Mouse (Mus musculus) liver, embryonic 15.5 days (tissue): ENCODE results near the gene Rcan2. TPM values are rescaled to one million over a fixed set of nuclear protein-coding genes. Genes with fewer than 3 reads are reported as not detected.

Experiments
- ATAC-seq: fragments of 200-750 bp; cut with Nextera tagmentation; 2 replicates; pipeline ENCODE4 v1.8.0; 2017; ENCODE audit warnings: moderate number of reproducible peaks, mild to moderate bottlenecking, moderate library complexity; ENCODE audit not compliant: insufficient read depth
- H3K27ac ChIP-seq: fragments of 300-500 bp; sonication (generic); replicated peaks from 2 replicates; pipeline ENCODE4 v1.5.1; 2015; ENCODE audit warnings: mild to moderate bottlenecking, inconsistent platforms
- H3K27me3 ChIP-seq: fragments of 300-500 bp; sonication (generic); 2 replicates; pipeline ENCODE4 v1.6.1; 2015; ENCODE audit warnings: mild to moderate bottlenecking, inconsistent platforms
- H3K36me3 ChIP-seq: fragments of 300-500 bp; sonication (generic); replicated peaks from 2 replicates; pipeline ENCODE4 v1.6.1; 2015; ENCODE audit warnings: moderate library complexity, mild to moderate bottlenecking, inconsistent platforms
- H3K4me1 ChIP-seq: fragments of 300-500 bp; sonication (generic); replicated peaks from 2 replicates; pipeline ENCODE4 v1.6.1; 2015; ENCODE audit warnings: inconsistent platforms
- H3K4me2 ChIP-seq: fragments of 300-500 bp; sonication (generic); 2 replicates; pipeline ENCODE4 v1.6.1; 2015; ENCODE audit warnings: moderate library complexity, mild to moderate bottlenecking, inconsistent platforms
- H3K4me3 ChIP-seq: fragments of 300-500 bp; sonication (generic); replicated peaks from 2 replicates; pipeline ENCODE4 v1.5.1; 2015; ENCODE audit warnings: mild to moderate bottlenecking, inconsistent platforms
- H3K9ac ChIP-seq: fragments of 300-500 bp; sonication (generic); 2 replicates; pipeline ENCODE4 v1.6.1; 2015; ENCODE audit warnings: moderate library complexity, mild to moderate bottlenecking, inconsistent platforms
- H3K9me3 ChIP-seq: fragments of 300-500 bp; sonication (generic); replicated peaks from 2 replicates; pipeline ENCODE4 v1.6.1; 2016; ENCODE audit warnings: inconsistent platforms
- WGBS: fragments of 180-500 bp; shearing (Covaris S2); methylation state at CpG from one replicate; pipeline ENCODE4 v1.1.7; 2015; ENCODE audit warnings: mixed read lengths; ENCODE audit not compliant: insufficient replicate concordance; 5-methylcytosine and 5-hydroxymethylcytosine counted together
- polyA plus RNA-seq: library from polyadenylated mRNA; unstranded; fragments of >200 nt; fragmentation: Nextera tagmentation; extraction: Ambion mirVana; gene quantifications from 2 replicates; pipeline ENCODE4 v1.2.1, GENCODE M21; 2015

The Rcan2 gene
- polyA plus RNA-seq, 1 experiment from 2014 or later = 0.83 TPM

DNA sequence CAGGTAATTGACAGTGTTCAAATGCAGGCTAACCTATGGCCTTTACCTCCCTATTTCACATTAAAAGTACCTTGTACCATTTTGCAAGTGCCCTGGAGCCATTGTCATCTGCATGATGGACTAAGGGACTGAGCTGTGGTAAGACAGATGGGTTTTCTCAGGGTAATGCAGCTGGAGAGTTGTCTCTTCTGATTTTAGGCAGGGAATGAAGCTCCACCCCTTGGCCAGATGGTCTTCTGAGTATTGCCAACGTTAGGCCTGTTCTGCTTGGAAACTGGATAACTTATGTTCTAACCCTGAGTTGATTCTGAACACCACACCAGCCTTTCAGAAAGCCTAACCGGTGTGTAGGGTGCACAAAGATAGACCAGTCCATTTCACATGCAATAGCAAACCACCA lies 222.7 kb downstream of the Rcan2 start:
- WGBS = 39% methylated on average over 2 of the region's 2 CpGs
- H3K27ac ChIP-seq = no peak overlapping the region
- no peak for ATAC-seq
- no peak overlapping the region for H3K9ac ChIP-seq
- H3K9me3 ChIP-seq = no peaks in the 10 kb centered on the region
- H3K4me3 ChIP-seq = no peak overlapping the region
- no peaks in the 10 kb centered on the region for H3K36me3 ChIP-seq
- no peak overlapping the region for H3K4me2 ChIP-seq
- no peaks in the 10 kb centered on the region for H3K4me1 ChIP-seq
- no peaks in the 10 kb centered on the region for H3K27me3 ChIP-seq

DNA sequence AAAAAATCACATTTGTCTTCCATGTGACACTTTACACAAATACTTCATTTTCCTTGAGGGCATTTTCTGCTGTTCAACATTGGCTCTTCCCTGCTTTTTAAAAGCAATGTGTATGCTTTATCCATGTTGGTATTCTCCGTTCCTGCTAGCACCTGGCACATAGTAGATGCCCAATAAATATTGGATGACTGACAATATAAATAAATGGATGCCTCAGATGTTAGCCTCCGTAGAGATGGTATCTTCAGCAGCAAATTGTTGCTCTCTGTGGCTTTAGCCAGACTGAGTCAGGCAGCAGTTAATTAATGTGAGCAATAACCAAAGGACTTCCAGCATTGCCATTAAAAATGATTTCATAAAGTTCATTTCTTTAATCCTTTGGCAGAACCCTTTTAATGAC lies 223.9 kb downstream of the Rcan2 start:
- Histone ChIP-seq H3K36me3 (no peaks in the 10 kb centered on the region), H3K27me3 (no peaks in the 10 kb centered on the region), H3K4me3 (no peak overlapping the region), H3K27ac (no peak overlapping the region), H3K9me3 (no peaks in the 10 kb centered on the region), H3K9ac (no peak overlapping the region), H3K4me1 (no peaks in the 10 kb centered on the region), H3K4me2 (no peak overlapping the region)
- no peak for ATAC-seq
- 49% methylated on average over 2 of the region's 2 CpGs for WGBS

DNA sequence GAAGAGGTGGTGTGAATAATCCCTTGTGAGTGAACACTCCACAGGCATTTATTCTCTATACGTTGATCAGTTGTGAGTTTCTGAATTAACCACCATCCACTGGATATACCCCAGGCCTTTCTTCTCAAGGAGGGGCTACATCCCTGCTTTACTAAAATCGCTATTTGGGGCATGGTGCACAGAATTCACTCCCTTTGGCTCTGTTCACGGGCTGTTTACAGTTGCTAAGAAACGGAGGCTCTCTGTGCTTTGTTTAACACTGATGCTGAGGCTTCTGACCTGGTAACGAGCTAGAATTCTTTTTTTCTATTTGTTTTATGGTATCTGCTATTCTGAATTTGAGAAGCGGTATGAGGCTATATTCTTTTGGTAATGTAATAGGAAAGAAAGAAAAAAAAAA lies 224.8 kb downstream of the Rcan2 start:
- 50% methylated on average over 6 of the region's 6 CpGs for WGBS
- Histone ChIP-seq H3K4me3 (no peak overlapping the region), H3K27ac (no peak overlapping the region), H3K27me3 (no peaks in the 10 kb centered on the region), H3K36me3 (no peaks in the 10 kb centered on the region), H3K4me1 (no peaks in the 10 kb centered on the region), H3K9me3 (no peaks in the 10 kb centered on the region), H3K9ac (no peak overlapping the region), H3K4me2 (no peak overlapping the region)
- no peak for ATAC-seq

DNA sequence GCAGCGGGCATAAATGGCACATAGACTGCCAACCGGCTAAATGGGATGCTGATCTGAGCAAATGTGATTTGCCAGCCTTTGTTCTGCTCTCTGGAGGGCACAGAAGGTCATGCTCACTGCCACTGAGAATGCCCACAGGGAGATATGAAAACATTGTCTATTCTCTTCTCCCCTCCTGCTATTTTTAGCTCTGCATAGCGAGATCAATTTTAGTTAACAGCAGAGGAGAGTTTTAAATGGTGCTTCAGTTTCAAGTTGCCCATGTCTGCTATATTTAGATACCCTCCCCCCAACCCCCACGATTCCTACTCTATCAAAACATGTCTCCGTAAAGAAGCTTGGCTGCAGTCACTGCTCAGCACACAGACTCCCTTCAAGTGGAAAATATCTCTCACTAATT lies 225.2 kb downstream of the Rcan2 start:
- H3K9ac ChIP-seq = no peak overlapping the region
- no peak for ATAC-seq

DNA sequence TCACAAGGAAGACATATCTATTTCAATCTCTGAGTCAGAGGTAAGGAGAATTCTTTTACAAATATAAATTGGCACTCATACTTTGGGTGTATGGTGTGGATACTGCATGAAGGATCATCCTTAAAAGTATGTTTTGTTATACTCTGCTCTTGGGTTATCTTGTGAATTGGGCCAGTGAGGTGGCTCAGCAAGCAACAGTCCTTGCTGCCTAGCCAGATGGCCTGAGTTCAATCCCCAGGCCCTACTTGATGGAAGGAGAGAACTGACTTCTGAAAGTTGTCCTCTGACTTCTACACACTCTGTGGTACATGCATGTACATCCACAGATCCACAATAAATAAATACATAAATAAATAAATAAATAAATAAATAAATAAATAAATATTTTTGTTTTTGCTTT lies 225.6 kb downstream of the Rcan2 start:
- Histone ChIP-seq H3K4me1 (no peaks in the 10 kb centered on the region), H3K9ac (no peak overlapping the region), H3K9me3 (no peaks in the 10 kb centered on the region), H3K36me3 (no peaks in the 10 kb centered on the region), H3K27me3 (no peaks in the 10 kb centered on the region), H3K4me3 (no peak overlapping the region), H3K4me2 (no peak overlapping the region), H3K27ac (no peak overlapping the region)
- no peak for ATAC-seq

More for the DNA sequence above, 225.2 kb downstream of the Rcan2 start:
- no peak overlapping the region for H3K27ac ChIP-seq
- H3K4me1 ChIP-seq = no peaks in the 10 kb centered on the region
- no peaks in the 10 kb centered on the region for H3K27me3 ChIP-seq
- H3K4me2 ChIP-seq = no peak overlapping the region
- 47% methylated on average over 5 of the region's 5 CpGs for WGBS
- H3K9me3 ChIP-seq = no peaks in the 10 kb centered on the region
- H3K4me3 ChIP-seq = no peak overlapping the region
- no peaks in the 10 kb centered on the region for H3K36me3 ChIP-seq

DNA sequence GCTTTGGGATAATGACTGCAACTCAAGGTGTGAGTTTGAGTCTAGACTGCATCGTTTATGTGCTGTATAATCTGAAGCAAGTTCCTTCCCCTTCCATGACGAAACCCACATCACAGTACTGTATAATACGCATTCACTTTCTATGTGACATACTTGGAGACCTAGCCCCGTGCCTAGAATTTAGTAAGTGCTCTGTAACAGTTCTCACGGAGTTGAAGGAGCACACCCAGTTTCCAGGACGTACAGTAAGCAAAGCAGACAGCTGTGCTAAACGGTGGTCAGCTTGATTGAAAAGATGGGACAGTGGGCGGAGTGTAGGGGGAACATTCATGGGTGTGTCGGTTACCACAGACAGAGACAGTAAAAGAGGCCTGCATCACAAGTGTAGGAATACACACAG lies 226.2 kb downstream of the Rcan2 start:
- H3K4me1 ChIP-seq = no peaks in the 10 kb centered on the region
- no peaks in the 10 kb centered on the region for H3K9me3 ChIP-seq
- WGBS = 53% methylated on average over 9 of the region's 9 CpGs
- no peak overlapping the region for H3K27ac ChIP-seq
- H3K4me2 ChIP-seq = no peak overlapping the region
- no peaks in the 10 kb centered on the region for H3K27me3 ChIP-seq
- no peaks in the 10 kb centered on the region for H3K36me3 ChIP-seq
- H3K9ac ChIP-seq = no peak overlapping the region
- H3K4me3 ChIP-seq = no peak overlapping the region
- ATAC-seq = no peak

DNA sequence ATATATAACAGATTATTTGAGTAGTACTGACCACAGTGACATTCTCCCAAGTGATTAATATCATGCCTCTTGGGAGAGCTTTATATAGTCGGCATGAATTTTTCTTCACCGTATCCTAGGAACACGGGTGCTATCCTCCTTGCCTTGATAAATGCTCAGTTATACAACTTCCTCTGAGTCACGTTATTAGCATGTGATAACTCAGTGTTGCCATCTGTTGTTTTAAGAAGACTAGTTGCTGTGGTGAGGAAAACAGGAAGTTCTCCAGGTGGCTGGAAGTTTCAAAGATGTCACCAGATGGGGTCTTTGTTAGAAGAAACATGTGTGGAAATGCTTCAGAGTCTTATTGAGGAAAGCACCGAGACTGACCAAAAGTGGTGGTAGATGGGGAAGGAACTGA lies 228.5 kb downstream of the Rcan2 start:
- Histone ChIP-seq H3K4me3 (no peak overlapping the region), H3K36me3 (no peaks in the 10 kb centered on the region), H3K27me3 (no peaks in the 10 kb centered on the region), H3K9me3 (no peaks in the 10 kb centered on the region), H3K4me1 (no peaks in the 10 kb centered on the region), H3K4me2 (no peak overlapping the region), H3K27ac (no peak overlapping the region), H3K9ac (no peak overlapping the region)
- no peak for ATAC-seq
- 32% methylated on average over 5 of the region's 5 CpGs for WGBS

DNA sequence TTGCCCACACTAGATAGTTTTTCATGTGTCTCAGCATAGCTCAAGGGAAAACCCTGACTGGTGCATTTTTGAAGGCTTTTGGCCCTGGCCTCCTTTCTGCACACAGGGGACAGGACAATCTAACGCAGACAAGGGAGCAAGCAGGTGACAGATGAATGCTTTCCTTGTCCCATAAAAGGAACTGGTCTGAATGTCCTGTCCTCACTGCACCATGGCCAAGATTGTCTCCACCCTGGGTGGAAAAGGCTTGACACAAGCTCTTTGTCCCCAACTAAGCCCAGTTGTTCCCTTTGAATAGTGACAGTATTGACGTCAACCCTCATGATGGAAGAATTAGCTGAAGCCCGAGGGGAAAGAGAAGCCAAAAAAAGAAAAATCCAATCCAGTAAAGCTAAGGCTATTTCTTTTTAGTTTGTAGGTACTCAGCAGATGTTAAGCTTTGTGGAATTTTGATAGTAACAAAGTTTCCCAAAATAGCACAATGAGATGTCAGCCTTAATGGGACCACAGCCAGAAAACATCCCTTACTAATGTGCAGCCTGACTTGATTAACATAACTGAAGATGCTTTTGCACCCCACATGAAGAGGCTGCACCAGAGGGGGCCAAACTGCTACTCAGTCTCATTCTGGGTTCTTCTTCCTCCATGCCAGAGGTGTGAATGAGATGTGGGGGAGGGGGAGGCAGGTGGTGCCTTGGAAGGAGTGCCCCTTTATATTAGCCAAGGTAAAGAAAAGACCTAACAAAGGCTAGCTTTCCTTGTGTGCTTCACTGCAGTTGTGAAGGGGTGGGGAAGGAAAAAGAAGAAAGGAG lies 229.8 kb downstream of the Rcan2 start:
- WGBS = 67% methylated on average over 3 of the region's 3 CpGs
- ATAC-seq = no peak

DNA sequence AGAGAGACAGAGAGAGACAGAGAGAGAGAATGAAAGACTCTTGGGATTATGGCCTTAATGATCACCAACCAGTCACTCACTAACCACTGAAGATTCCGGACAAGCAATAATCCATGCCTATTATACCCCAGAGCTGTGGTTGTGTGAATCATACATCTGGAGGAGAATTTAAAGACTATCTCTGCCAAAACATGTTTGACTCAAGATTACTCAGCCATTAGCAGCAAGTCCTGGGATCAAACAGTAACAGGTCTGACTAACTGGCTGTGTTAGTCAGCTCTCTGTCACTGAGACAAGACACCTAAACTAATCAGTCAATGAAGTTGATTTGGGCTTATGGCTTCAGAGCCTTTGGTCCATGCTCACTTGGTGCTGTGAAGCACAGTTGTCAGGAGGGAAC lies 233.9 kb downstream of the Rcan2 start:
- Histone ChIP-seq H3K9ac (no peak overlapping the region), H3K27me3 (no peaks in the 10 kb centered on the region), H3K9me3 (no peaks in the 10 kb centered on the region), H3K36me3 (no peaks in the 10 kb centered on the region), H3K4me3 (no peak overlapping the region), H3K27ac (no peak overlapping the region), H3K4me2 (no peak overlapping the region), H3K4me1 (no peaks in the 10 kb centered on the region)
- no peak for ATAC-seq
- WGBS = 62% methylated on average over 1 of the region's 1 CpGs

More for the DNA sequence above, 229.8 kb downstream of the Rcan2 start:
- no peaks in the 10 kb centered on the region for H3K27me3 ChIP-seq
- no peak overlapping the region for H3K4me3 ChIP-seq
- H3K4me1 ChIP-seq = no peaks in the 10 kb centered on the region
- no peak overlapping the region for H3K4me2 ChIP-seq
- H3K27ac ChIP-seq = no peak overlapping the region
- H3K9me3 ChIP-seq = no peaks in the 10 kb centered on the region
- no peak overlapping the region for H3K9ac ChIP-seq
- no peaks in the 10 kb centered on the region for H3K36me3 ChIP-seq

DNA sequence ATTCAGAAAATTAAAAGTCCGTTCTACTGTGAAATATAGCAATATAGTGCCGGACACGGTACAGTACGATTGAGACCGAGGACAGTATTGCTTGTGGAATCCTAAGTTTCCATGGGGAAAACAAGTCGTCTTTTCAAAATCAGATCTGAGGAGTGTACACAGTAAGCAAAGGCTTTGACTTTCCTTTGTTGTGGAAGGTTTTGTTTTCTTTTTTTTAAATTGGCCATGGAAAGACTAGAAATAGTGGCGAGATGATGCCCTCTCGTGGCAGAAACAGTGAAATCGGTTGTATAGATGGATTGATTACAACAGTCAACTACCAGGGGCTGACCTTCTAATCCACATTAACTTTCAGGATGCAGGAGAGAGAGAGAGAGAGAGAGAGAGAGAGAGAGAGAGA lies 237.5 kb downstream of the Rcan2 start:
- H3K9ac ChIP-seq = no peak overlapping the region
- no peak overlapping the region for H3K4me2 ChIP-seq
- H3K4me1 ChIP-seq = no peaks in the 10 kb centered on the region
- ATAC-seq = no peak
- 55% methylated on average over 9 of the region's 9 CpGs for WGBS
- no peak overlapping the region for H3K27ac ChIP-seq
- H3K4me3 ChIP-seq = no peak overlapping the region
- H3K9me3 ChIP-seq = no peaks in the 10 kb centered on the region
- no peaks in the 10 kb centered on the region for H3K27me3 ChIP-seq
- no peaks in the 10 kb centered on the region for H3K36me3 ChIP-seq

DNA sequence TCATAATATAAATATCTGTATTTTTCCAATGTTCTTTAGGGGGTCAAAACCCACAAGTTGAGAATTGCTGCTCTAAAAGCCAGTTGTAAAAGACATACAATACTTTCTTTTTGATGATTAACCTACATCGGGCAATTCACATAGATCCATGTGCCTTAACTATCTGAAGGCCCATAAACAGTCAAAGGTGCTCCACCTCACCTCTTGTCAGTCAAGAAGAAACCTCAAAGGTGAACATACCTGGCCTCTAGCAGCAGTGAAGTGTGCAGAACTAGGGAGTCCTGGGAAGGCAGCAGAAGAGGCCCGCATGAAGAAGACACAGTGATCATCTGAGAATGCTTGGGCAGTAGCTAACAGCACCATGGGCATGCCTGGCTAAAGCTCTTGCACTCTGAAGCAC lies 239.3 kb downstream of the Rcan2 start:
- H3K4me2 ChIP-seq = no peak overlapping the region
- H3K4me1 ChIP-seq = no peaks in the 10 kb centered on the region
- no peaks in the 10 kb centered on the region for H3K9me3 ChIP-seq
- H3K36me3 ChIP-seq = no peaks in the 10 kb centered on the region
- no peak for ATAC-seq
- no peaks in the 10 kb centered on the region for H3K27me3 ChIP-seq
- H3K9ac ChIP-seq = no peak overlapping the region
- H3K27ac ChIP-seq = no peak overlapping the region
- H3K4me3 ChIP-seq = no peak overlapping the region
- WGBS = 68% methylated on average over 2 of the region's 2 CpGs

DNA sequence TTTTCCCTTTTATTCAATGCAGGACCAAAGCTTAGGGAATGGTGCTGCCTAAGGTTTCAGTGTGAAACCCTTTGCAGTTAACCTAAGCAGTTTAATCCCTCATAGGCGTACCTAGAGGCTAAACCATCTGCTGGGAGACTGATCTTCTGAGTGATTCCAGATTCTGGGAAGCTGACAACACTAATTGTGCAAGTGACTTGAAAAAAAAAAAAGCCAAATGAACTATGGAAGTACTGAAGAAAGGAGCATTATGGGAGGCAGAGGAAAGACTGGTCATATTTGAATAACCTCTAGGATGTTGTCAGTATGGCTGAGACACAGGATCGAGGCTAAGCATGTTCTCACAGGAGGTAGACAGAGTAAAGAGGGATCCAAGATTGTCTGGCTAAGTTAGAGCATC lies 241.2 kb downstream of the Rcan2 start:
- 52% methylated on average over 2 of the region's 2 CpGs for WGBS
- ATAC-seq = no peak
- H3K9me3 ChIP-seq = no peaks in the 10 kb centered on the region
- no peaks in the 10 kb centered on the region for H3K4me1 ChIP-seq
- no peak overlapping the region for H3K4me2 ChIP-seq
- H3K36me3 ChIP-seq = no peaks in the 10 kb centered on the region
- no peaks in the 10 kb centered on the region for H3K27me3 ChIP-seq
- H3K9ac ChIP-seq = no peak overlapping the region
- no peak overlapping the region for H3K4me3 ChIP-seq
- H3K27ac ChIP-seq = no peak overlapping the region
